Mouse (Mus musculus) gastrocnemius, adult 2 months (tissue): ENCODE data around the gene Il18. TPM values are rescaled to one million over a fixed set of nuclear protein-coding genes. Genes with fewer than 3 reads are reported as not detected.

Source experiments
- DNase-seq: peaks from one replicate; pipeline ENCODE4 v3.0.0; 2022
- H3K27ac ChIP-seq: fragments of 200-600 bp; 2 replicates; pipeline ENCODE4 v1.8.1; 2022; ENCODE audit warnings: mild to moderate bottlenecking
- H3K4me3 ChIP-seq: fragments of 200-600 bp; 2 replicates; pipeline ENCODE4 v1.8.1; 2022; ENCODE audit warnings: mild to moderate bottlenecking, moderate library complexity
- CTCF ChIP-seq: fragments of 200-600 bp; IDR thresholded peaks from 2 replicates; pipeline ENCODE4 v1.8.1; 2022; ENCODE audit warnings: antibody characterized with exemption, mild to moderate bottlenecking, moderate library complexity
- intact Hi-C: fragments of 180-260 bp; cut with DNase I; formaldehyde crosslinking; loops from one replicate; pipeline ENCODE4 v1.15.1; 2025
- long read RNA-seq, 2 experiments: library from polyadenylated mRNA; stranded (forward); transcript quantifications; one replicate each; pipeline ENCODE4 v2.0.0; 2021
- total RNA-seq, 2 experiments: library from RNA; stranded (reverse); gene quantifications; 2 replicates each; pipeline ENCODE4 v1.2.3; 2021

The Il18 gene
- 1 to 10 TPM in 1 of 2 experiments, under 1 TPM in 1; 0.87 to 1.0 TPM for total RNA-seq
- long read RNA-seq, experiment 1 = 0 reads
- long read RNA-seq, experiment 2 = 0 reads

DNA sequence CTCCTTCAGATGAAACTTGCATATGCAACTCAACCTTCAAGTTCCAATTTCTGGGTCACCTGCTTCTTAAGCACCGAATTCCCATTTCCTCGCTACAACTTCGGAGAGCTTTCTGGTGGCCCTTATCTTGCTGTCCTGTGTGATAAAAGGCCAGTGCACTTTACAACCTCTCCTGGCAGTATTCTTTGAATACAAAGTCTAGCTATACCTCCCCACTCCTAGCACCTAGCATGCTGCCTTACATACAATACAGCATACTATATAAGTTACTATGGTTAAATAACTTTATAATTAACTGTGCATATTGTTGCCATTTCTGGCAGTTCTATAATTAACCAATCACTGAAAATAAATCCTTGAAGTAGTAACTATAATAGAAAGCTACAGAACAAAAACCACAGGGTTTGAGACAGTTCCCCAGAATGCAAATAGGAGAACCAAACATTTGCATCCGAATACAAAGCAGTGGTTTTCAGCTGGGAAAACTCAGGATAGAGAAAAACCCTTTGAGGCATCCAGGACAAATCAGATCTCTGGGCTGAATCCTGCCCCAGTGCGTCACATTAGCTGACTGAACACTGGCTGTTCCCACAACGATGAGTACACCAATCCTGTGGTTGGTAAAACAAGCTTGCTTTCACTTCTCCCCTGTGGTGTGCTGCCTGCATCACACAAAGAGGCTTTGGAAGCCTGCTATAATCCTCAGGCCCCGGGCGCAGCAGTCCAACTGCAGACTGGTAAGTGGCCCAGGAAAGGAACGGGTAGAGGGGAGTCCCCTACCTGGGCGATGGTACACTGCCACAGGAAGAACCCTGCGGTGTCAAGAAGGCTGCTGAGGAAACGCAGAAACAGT lies at the start of gene Il18:
Gene Il18 (plus strand): TSS at position 587 of the 853 bp plus-strand sequence.
- Histone ChIP-seq H3K27ac (peak within 1 kb of the TSS; percentile 74), H3K4me3 (peak within 1 kb of the TSS; percentile 64)
- intact Hi-C loops = no loop called here
- peak; percentile 38 for DNase-seq
- no peak for TF ChIP-seq CTCF

DNA sequence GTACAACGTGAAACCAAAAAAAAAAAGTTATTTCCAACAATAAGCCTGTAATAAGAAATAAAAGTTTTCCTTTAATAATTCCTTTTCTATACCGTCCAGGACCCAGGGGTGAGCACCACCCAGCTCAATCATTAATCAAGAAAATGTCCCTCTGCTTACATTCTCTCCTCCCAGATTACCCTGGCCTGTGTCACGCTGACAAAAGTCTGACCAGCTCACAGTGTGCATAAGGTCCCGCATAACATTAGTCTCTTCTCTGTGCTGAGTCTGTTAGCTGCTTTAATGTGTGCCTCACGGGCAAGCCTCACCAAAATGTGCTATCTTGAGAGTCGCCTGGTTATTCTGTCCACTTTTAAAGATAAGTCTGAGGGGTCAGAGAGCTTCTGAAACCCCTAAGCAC lies 49.2 kb upstream of the Il18 start:
- peak overlapping the region; percentile 61 for H3K27ac ChIP-seq
- no peak overlapping the region for H3K4me3 ChIP-seq
- intact Hi-C loops = no loop called here
- no peak for DNase-seq
- TF ChIP-seq CTCF = no peak

GRCm38 (mm10) chr9:50507570-50507969 lies 47.1 kb upstream of the Il18 start:
- intact Hi-C loops = no loop called here
- peak overlapping the region; percentile 85 for H3K27ac ChIP-seq
- peak; percentile 35 for DNase-seq
- no peak for TF ChIP-seq CTCF
- peak overlapping the region; percentile 43 for H3K4me3 ChIP-seq

- no peak for TF ChIP-seq CTCF
- intact Hi-C loops = no loop called here
- H3K27ac ChIP-seq = no peak overlapping the region
- no peak for DNase-seq
- H3K4me3 ChIP-seq = no peak overlapping the region
Measured at GRCm38 (mm10) chr9:50515462-50515861, 39.2 kb upstream of the Il18 start.

DNA sequence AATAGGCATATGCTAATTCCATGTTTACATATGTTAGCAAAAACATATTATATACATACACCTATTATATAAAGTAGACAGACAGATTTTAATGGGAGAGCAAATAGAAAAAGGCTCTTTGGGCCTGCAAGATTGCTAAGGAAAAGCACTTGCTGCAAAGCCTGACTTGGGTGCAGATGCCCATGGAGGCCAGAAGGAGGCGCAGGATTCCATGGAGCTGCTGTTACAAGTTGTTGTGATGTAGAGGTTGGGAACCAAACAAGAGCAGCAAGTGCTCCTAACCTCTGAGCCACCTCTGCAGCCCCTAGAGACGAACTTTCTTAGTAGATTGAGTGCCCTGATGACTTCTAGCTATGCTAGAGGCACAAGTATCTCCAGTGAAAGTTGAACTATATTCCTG lies 35.8 kb upstream of the Il18 start:
- TF ChIP-seq CTCF = peak; percentile 51
- Histone ChIP-seq H3K27ac (no peak overlapping the region), H3K4me3 (no peak overlapping the region)
- no peak for DNase-seq
- intact Hi-C loops = no loop called here

- DNase-seq = no peak
- H3K27ac ChIP-seq = no peak overlapping the region
- intact Hi-C loops = no loop called here
- TF ChIP-seq CTCF = no peak
- no peak overlapping the region for H3K4me3 ChIP-seq
Measured at GRCm38 (mm10) chr9:50520748-50521147, 33.9 kb upstream of the Il18 start.

DNA sequence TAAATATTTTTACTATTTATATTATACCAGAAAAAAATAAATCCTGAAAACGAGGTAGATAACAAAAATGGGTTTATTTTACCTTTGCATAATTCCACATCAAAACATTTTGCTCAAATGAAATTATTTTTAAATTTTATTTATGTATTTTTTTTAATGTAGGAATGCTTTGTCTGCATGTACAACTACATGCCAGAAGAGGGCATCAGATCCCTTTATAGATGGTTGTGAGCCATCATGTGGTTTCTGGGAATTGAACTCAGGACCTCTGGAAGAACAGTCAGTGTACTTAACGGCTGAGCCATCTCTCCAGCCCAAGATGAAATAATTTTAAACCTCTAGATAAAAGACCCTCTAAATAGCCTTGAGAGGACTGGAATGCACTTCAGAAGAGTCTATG lies 33.1 kb upstream of the Il18 start:
- no peak for DNase-seq
- intact Hi-C loops = no loop called here
- TF ChIP-seq CTCF = peak; percentile 41
- Histone ChIP-seq H3K27ac (no peak overlapping the region), H3K4me3 (no peak overlapping the region)

DNA sequence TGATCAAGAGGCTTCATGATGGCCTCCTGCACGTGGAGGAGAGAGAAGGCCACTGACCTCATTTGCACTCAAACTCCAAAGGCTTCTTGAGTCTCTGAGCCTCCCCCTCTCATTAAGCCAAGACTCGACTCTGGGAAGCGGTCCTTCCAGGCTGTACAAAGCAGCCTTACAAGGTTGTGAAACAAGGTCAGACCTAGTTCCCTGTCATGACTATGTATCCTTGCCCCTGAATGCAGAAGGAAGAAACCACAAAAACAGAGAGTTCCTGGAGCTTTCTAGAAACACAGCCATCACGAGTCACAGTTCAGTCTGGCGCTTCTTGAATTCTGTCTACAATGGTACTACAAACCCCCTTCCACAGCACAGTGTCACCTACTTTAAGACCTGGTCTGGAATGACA lies 32.1 kb upstream of the Il18 start:
- Histone ChIP-seq H3K4me3 (no peak overlapping the region), H3K27ac (no peak overlapping the region)
- no peak for TF ChIP-seq CTCF
- intact Hi-C loops = no loop called here
- DNase-seq = no peak

DNA sequence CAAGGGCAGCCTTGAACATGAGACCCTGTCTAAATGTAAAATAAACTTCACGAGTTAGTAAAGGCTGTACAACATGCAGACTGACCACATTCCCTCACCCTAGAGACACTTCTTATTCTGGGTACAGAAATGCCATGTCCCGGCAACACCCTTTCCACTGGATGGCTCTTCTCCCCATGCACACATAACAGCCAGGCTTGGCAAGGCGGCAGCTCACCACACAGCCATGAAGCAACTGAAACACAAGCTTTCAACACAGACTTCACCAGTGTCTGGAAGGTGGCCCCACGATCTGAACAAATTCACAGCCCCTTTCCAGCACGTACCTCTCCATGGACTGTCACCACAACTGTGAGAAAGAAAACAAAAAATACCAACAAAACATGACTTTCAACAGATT lies 29.7 kb upstream of the Il18 start:
- DNase-seq = no peak
- Histone ChIP-seq H3K4me3 (no peak overlapping the region), H3K27ac (no peak overlapping the region)
- no peak for TF ChIP-seq CTCF
- intact Hi-C loops = no loop called here

DNA sequence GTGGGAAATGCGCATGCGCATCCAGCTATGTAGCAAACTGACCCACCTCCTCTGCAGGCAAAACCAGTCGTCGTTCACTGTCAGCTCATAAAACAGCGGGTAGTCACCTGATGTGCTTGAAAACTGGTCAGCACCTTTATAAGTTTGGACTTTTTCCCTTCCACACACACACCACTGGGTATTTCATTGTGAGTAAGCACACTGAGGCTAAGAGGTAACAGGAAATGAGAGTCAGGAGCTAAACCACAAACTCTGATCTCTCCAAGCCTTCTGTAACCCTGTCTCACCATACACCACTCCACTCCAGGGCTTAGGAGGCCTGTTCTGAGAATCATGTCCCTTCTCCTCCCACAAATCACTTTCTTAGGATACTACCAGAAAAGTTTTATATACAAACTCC lies 29.0 kb upstream of the Il18 start:
- intact Hi-C loops = no loop called here
- Histone ChIP-seq H3K4me3 (no peak overlapping the region), H3K27ac (no peak overlapping the region)
- no peak for TF ChIP-seq CTCF
- DNase-seq = no peak

- DNase-seq = no peak
- no peak for TF ChIP-seq CTCF
- peak overlapping the region; percentile 83 for H3K4me3 ChIP-seq
- peak overlapping the region; percentile 98 for H3K27ac ChIP-seq
- intact Hi-C loops = loop anchor here (1.0 to 2.0 kb wide), 2 partner anchors 65 to 1033 kb away; no protein-coding TSS in a partner anchor
Measured at GRCm38 (mm10) chr9:50527860-50528259, 26.8 kb upstream of the Il18 start.

DNA sequence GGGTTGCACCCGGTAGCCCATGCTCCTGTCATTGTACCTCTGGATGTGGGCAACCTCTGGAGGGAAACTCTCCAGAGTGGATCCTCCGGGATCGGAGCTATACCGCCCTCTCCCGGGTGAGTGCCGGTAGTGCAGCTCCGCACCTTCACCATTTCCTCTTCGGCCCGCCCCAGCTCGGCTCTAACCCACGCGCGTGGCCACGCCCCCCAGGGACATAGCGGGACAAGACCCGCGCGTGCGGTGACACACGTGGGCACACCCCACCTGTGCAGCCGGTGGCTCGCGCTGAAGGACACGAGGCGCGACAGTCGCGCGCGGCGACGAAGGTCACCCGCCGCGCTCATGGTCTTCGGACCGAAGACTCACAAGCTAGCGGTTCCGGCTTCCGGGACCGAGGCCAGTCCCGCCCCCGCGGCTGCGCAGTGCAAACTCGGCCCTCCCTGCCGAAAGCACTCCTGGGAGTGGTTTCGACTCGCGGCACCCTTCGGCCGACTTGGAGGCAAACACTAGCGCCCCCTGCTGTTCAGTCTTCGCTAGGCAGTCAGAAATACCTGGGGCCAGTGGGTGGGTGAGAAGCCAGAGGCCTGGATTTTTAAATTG lies 26.2 kb upstream of the Il18 start, which contains the start of gene Pts:
Gene Pts (minus strand): TSS at position 432 of the 600 bp plus-strand sequence.
- peak within 1 kb of the TSS; percentile 83 for H3K4me3 ChIP-seq
- peak; percentile 73 for TF ChIP-seq CTCF
- DNase-seq = peak; percentile 99
- intact Hi-C loops = loop anchor here (1.0 to 2.0 kb wide), 2 partner anchors 65 to 1034 kb away; no protein-coding TSS in a partner anchor
- H3K27ac ChIP-seq = peak within 1 kb of the TSS; percentile 98

- no peak for DNase-seq
- Histone ChIP-seq H3K4me3 (no peak overlapping the region), H3K27ac (no peak overlapping the region)
- TF ChIP-seq CTCF = peak; percentile 64
- intact Hi-C loops = loop anchor here (2.0 to 5.0 kb wide), 2 partner anchors 86 to 199 kb away; no protein-coding TSS in a partner anchor
Measured at GRCm38 (mm10) chr9:50530890-50531289, 23.7 kb upstream of the Il18 start.
